Mouse (Mus musculus) heart, adult 8-10 months (tissue): ENCODE data around the gene Lysmd1. TPM values are rescaled to one million over a fixed set of nuclear protein-coding genes. Genes with fewer than 3 reads are reported as not detected.

Experiments used
- DNase-seq: peaks from one replicate; pipeline ENCODE4 v3.0.0; 2022; ENCODE audit warnings: low spot score
- total RNA-seq, 4 experiments: library from RNA; stranded (reverse); gene quantifications; 2 replicates each; pipeline ENCODE4 v1.2.4; 2022

The Lysmd1 gene
- total RNA-seq, 4 experiments from 2014 or later = 4.8 to 5.4 (median 5.0) TPM

- DNase-seq = no peak
Observed at GRCm38 (mm10) chr3:95136336-95136735, 2.4 kb downstream of the Lysmd1 start.

GRCm38 (mm10) chr3:95139586-95140288 lies 5.8 kb downstream of the Lysmd1 start:
- no peak for DNase-seq

GRCm38 (mm10) chr3:95140289-95140595 lies 6.4 kb downstream of the Lysmd1 start:
- DNase-seq = no peak

DNA sequence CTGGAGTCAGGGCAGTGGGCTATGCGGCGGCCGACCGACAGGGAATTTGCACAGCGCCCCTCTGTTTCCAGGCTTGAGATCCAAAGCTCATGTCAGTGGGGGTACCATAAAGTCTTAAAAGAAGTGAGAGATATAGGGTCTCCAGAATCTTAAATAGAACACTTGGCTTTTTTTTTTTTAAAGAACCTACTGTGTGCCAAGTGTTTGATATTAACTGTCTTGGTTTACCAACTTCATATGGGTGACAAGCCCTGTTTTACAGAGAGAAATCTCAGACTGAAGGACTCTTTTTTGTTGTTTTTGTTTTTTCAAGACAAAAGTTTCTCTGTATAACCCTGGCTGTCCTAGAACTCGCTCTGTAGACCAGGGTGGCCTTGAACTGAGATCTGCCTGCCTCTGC lies 6.9 kb downstream of the Lysmd1 start:
- no peak for DNase-seq

- DNase-seq = no peak
Observed at GRCm38 (mm10) chr3:95141474-95141873, 7.6 kb downstream of the Lysmd1 start.

GRCm38 (mm10) chr3:95141952-95142616 lies 8.2 kb downstream of the Lysmd1 start, which contains the start of gene Tnfaip8l2:
Tnfaip8l2 (minus strand) TSS chr3:95142360.
- DNase-seq = no peak

DNA sequence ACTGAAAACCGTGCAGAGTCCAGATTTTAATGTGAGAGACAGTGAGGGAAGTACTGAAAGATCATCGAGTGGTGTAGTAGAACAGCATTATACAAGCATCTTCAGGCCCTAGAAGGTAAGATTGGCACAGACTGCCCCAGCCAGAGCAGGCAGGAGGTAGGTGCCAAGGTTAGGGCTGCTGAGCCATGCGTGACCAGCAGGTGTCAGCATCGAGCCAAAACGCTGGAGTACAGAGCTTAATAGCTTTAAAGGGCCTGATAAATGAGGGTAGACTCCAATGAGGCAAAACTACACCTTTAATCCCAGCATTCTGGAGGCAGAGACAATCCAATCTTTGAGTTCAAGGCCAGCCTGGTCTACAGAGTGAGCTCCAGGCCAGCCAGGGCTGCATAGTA lies 8.7 kb downstream of the Lysmd1 start:
- peak; percentile 90 for DNase-seq

DNA sequence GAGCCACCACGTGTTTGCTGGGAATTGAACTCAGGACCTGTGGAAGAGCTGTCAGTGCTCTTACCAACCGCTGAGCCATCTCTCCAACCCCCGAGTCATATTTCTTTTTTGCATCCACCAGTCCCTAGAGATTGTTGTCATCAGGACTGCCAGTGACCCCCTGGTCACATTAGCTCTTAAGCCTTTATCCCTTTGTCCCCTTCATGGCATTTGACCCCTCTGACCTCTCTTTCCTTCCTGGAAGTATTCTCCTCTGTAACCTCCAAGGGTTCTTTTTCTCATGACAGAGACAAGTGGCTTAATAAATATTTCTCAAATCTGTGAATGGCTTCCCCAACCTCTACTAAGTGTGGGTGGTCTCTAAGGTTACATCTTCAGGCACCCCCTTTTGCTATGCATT lies 14.0 kb downstream of the Lysmd1 start:
- no peak for DNase-seq

- DNase-seq = no peak
Observed at GRCm38 (mm10) chr3:95153874-95154273, 20.0 kb downstream of the Lysmd1 start.

DNA sequence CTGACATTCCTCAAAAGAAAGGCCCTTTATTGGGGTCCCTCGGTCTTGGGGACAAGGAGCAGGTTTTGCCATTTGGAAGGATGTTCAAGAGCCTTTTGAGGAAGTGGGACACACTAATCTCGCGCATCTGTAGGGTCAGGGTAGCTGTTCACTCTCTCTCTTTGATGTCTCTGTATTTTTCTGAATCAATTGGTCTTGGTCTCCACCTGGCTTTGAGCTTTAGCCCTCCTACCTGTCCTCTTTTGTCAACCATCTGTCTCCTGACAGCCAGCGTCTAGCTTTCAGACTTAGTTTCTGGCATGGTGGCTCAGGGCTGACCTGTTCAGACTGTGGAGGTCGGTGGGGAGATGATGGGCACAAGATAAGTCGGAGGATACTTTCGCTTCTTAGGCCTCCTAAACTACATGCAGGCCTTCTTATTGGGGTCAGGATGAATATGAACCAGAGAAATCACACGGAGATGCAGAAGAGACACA lies 25.7 kb downstream of the Lysmd1 start:
- DNase-seq = no peak

- DNase-seq = peak; percentile 89
Observed at GRCm38 (mm10) chr3:95159987-95160963, 26.4 kb downstream of the Lysmd1 start, which contains the start of gene Sema6c. Sema6c (plus strand) TSS chr3:95160457.

GRCm38 (mm10) chr3:95161041-95161551 lies 27.2 kb downstream of the Lysmd1 start:
- no peak for DNase-seq

DNA sequence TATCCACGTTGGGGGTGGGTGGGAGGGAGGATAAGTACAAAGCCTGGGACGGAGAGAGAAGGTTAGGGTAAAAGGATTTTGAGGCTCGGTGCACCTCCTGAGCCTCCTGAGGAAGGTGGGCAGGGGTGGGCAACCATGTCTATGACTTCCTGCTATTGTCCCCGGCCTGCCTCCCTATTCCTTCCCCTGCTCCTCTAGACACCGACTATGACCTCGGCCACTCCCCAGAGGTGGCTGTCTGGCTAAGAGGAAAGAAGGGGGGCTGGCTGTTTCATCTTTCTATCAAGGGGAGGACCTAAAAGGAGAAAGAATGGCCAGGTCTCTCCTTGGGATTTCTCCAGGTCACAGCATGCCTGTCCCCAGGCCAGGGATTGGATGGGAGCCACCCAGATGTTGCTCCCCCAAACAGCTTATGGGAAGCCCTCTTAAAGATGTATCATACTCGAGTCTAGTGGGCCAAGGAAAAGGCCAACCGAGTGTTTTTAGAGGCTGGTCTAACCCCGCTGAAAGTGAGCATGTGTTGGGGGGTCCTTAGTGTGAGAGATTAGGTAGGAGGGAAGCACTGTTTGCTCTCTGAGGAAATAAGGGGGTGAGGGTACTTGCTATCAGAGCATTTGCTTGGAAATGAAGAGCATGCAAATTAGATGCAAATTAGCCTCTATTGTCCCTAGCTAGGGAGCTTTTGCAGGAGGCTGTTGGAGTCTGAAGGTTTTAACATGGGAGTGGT lies 27.9 kb downstream of the Lysmd1 start:
- DNase-seq = no peak

- DNase-seq = no peak
Observed at GRCm38 (mm10) chr3:95162345-95162628, 28.4 kb downstream of the Lysmd1 start.

DNA sequence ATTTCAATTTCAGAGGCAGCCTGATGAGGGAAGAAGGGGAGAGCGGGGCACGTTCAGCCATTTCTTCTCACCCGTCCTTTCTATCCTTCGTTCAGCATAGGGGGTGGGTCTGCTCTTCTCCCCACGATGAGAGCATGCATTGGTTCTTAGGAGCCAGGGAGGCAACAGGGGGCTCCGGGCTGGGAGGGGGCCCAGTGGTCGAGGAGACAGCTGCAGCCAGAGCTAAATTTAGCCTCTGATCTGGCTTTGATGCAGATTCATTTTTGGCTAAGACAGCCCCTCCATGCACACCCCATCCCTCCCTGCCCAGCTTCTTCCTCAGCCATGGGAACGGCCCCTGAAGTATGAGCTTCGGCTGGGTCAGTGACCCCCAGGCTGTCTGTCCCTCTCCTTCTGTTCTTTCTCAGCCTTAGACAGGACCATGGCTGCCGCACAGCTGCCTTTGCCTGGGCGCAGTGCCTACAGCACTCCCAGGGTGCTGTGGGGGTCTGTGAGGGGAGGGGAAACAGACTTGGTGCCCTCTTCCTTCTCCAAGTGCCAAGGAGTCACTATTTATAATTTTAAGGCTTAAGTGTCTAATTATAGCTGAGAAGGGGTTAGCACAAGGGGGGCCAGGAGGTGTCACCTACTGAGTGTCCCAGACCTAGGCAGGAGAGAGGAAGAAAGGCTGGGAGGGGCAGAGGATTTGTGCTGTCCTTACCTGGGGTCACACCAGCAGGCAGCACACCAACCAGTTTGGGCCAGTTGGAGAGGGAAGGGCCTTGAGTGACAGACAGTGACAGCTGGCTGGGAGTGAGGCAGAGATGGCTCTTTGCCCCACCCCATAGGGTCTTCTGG lies 29.7 kb downstream of the Lysmd1 start:
- no peak for DNase-seq

GRCm38 (mm10) chr3:95164256-95164550 lies 30.3 kb downstream of the Lysmd1 start:
- DNase-seq = no peak

DNA sequence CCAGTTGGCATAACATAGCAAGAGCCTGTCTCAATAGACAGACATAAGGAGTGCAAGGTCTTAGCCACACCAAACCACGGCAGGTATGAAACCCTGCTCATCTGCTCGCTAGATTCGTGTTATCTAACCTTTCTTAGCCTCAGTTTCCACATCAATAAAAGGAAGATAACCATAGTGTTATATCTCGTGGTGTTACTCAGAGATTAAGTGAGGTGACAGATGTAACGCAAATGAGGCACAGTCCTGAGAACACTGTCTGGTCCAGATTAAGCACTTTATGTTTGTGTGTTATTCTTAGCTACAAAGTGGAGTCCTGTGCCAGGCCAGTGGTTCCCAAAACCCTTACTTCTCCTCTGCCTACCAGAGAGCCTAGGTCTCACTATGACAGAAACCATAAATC lies 31.0 kb downstream of the Lysmd1 start:
- DNase-seq = no peak

- DNase-seq = no peak
Observed at GRCm38 (mm10) chr3:95169996-95170395, 36.1 kb downstream of the Lysmd1 start.

DNA sequence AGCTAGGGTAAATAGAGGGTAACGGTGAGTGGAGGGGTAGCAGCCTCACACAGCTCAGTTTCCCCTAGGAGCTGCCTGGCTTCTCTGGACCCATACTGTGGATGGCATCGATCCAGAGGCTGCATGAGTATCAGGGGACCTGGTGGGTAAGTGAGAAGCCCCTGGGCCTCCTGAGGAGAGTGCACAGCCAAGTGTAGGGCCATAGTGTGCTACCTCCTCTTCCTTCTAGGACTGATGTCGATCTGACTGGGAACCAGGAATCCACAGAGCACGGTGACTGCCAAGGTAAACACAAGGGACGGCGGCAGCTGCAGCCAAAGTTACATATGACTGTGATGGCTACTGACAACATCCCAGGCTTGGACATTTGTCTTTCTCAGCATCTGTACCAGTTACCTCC lies 37.2 kb downstream of the Lysmd1 start:
- no peak for DNase-seq

DNA sequence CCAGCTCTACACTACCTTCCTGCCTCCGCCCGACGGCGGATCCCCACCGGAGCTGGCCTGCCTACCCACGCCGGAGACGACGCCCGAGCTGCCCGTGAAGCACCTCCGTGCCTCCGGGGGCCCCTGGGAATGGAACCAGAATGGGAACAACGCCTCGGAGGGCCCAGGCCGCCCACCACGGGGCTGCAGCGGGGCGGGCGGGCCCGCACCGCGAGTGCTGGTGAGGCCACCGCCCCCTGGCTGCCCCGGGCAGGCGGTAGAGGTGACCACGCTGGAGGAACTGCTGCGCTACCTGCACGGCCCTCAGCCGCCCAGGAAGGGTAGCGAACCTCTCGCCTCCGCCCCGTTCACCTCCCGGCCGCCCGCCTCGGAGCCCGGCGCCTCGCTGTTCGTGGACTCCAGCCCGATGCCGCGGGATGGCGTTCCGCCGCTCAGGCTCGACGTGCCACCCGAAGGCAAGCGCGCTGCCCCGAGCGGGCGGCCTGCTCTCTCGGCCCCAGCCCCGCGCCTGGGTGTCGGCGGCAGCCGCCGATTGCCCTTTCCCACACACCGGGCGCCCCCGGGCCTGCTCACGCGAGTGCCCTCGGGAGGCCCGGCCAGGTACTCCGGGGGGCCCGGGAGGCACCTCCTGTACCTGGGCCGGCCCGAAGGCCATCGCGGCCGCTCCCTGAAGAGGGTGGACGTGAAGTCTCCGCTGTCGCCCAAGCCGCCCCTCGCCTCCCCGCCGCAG lies 38.8 kb downstream of the Lysmd1 start:
- DNase-seq = no peak
